Comparison of ENCODE assay signal across 15 mouse cellular contexts in genomic region chr5:27242078-27242477, GRCm38 (mm10).
"Had no signal": no experiment of that assay in that cellular context is flagged by ENCODE, and none has a peak within 500 bp of the region (broad histone marks: within the 10 kb centered on the region; RNA-seq: fewer than 3 reads in every experiment).

No protein-coding gene starts in this region.

- H3K4me2 ChIP-seq: liver, embryonic 11.5 days; liver, embryonic 15.5 days; neural tube, embryonic 15.5 days had no signal

- DNase-seq: kidney, adult 18-20 months; kidney, postnatal 10 days; kidney, postnatal 4 days; lung, adult 2 months; lung, postnatal 4 days; right cerebral cortex, adult 18-20 months; right cerebral cortex, postnatal 25 days; thymus, postnatal 4 days had no signal

- H3K9me3 ChIP-seq: limb, embryonic 10.5 days; liver, embryonic 15.5 days; neural tube, embryonic 15.5 days had no signal

- H3K36me3 ChIP-seq: limb, embryonic 10.5 days; liver, embryonic 15.5 days; neural tube, embryonic 15.5 days had no signal

- ATAC-seq: lung, postnatal 0 days had no signal

- H3K27me3 ChIP-seq: liver, embryonic 15.5 days; neural tube, embryonic 15.5 days had no signal

- H3K27ac ChIP-seq: layer of hippocampus, adult 2 months; limb, embryonic 10.5 days; liver, embryonic 15.5 days; neural tube, embryonic 15.5 days had no signal

- H3K4me1 ChIP-seq: limb, embryonic 10.5 days; liver, embryonic 15.5 days had no signal

- H3K4me3 ChIP-seq: layer of hippocampus, adult 2 months; limb, embryonic 10.5 days; liver, embryonic 15.5 days; myocyte; neural tube, embryonic 15.5 days had no signal

- H3K9ac ChIP-seq: liver, embryonic 15.5 days; neural tube, embryonic 15.5 days had no signal
